Mouse (Mus musculus) lung, postnatal 0 days (tissue): ENCODE data around the gene Slc15a5.

Source experiments
- CTCF ChIP-seq: IDR thresholded peaks from 2 replicates; pipeline ENCODE4 v1.5.1; 2016; ENCODE audit warnings: antibody characterized with exemption, mild to moderate bottlenecking
- EP300 ChIP-seq: IDR thresholded peaks from 2 replicates; pipeline ENCODE4 v1.6.1; 2016; ENCODE audit warnings: antibody characterized with exemption, mild to moderate bottlenecking, control low read depth

- TF ChIP-seq CTCF (no peak), EP300 (no peak)
These were observed 64.6 kb downstream of the Slc15a5 start for GRCm38 (mm10) chr6:138014976-138015674.
